Mouse (Mus musculus) neural tube, embryonic 14.5 days (tissue): ENCODE measurements at regions not wholly inside any gene's neighbourhood (a gene's known extent, or its start where the extent isn't known, plus 50 kb on each side); places are given as distances from the start of the nearest gene placed in this dataset.
A peak's percentile ranks its signal among the peaks of the same experiment; 100 is the strongest.

ENCODE experiments used
- ATAC-seq: fragments of 200-750 bp; cut with Nextera tagmentation; 2 replicates; pipeline ENCODE4 v1.8.0; 2017; ENCODE audit warnings: low read depth, mild to moderate bottlenecking, moderate TSS enrichment, moderate library complexity
- H3K27ac ChIP-seq: fragments of 300-500 bp; sonication (generic); 2 replicates; pipeline ENCODE4 v1.5.1; 2014; ENCODE audit warnings: low read depth, mild to moderate bottlenecking, control low read depth, low read length, moderate library complexity, mixed read lengths
- H3K27me3 ChIP-seq: fragments of 300-500 bp; sonication (generic); 2 replicates; pipeline ENCODE4 v1.6.1; 2014; ENCODE audit warnings: low read length; ENCODE audit not compliant: control insufficient read depth, insufficient read depth
- H3K36me3 ChIP-seq: fragments of 300-500 bp; sonication (generic); 2 replicates; pipeline ENCODE4 v1.6.1; 2014; ENCODE audit warnings: low read length, mixed read lengths; ENCODE audit not compliant: control insufficient read depth, insufficient read depth
- H3K4me1 ChIP-seq: fragments of 300-500 bp; sonication (generic); 2 replicates; pipeline ENCODE4 v1.6.1; 2014; ENCODE audit warnings: low read length; ENCODE audit not compliant: control insufficient read depth, insufficient read depth
- H3K4me2 ChIP-seq: fragments of 300-500 bp; sonication (generic); 2 replicates; pipeline ENCODE4 v1.6.1; 2014; ENCODE audit warnings: mild to moderate bottlenecking, low read depth, low read length, control low read depth
- H3K4me3 ChIP-seq: fragments of 300-500 bp; sonication (generic); 2 replicates; pipeline ENCODE4 v1.5.1; 2014; ENCODE audit warnings: low read depth, low read length, control low read depth, mixed read lengths
- H3K9ac ChIP-seq: fragments of 300-500 bp; sonication (generic); replicated peaks from 2 replicates; pipeline ENCODE4 v1.6.1; 2014; ENCODE audit warnings: low read depth, mild to moderate bottlenecking, control low read depth, low read length, mixed read lengths
- H3K9me3 ChIP-seq: fragments of 300-500 bp; sonication (generic); 2 replicates; pipeline ENCODE4 v1.6.1; 2016; ENCODE audit warnings: low read length; ENCODE audit not compliant: control insufficient read depth
- WGBS: fragments of 180-500 bp; shearing (Covaris S2); extraction: QIAGEN DNeasy Blood & Tissue Kit; methylation state at CpG from one replicate; pipeline ENCODE4 v1.1.7; 2014; 5-methylcytosine and 5-hydroxymethylcytosine counted together

DNA sequence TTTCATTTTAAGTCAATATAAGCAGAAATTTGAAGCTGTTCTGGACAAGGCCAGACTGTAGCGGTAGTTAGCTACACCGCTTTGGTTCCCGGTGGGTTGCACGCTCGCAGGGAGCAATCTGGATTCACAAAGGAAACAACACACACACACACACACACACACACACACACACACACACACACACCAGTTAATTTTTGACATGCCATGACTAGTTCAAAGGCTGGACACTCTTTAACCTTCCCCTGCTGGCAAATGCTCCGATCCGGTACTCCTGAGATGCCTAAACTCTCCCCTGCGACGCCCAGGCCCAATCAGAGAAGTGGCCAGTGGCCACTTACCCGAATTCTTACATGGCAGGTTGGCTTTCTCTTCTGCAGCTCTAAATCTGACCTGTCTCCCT lies 141.2 kb upstream of the Dnajc19 start:
- Histone ChIP-seq H3K4me3 (no peak overlapping the region), H3K4me2 (no peak overlapping the region), H3K27me3 (no peaks in the 10 kb centered on the region), H3K9ac (no peak overlapping the region), H3K36me3 (no peaks in the 10 kb centered on the region), H3K27ac (no peak overlapping the region), H3K9me3 (no peaks in the 10 kb centered on the region; the same call in 1 of the 2 replicates), H3K4me1 (no peaks in the 10 kb centered on the region)
- ATAC-seq: no peak
- WGBS: 94% methylated on average over 10 of the region's 10 CpGs

DNA sequence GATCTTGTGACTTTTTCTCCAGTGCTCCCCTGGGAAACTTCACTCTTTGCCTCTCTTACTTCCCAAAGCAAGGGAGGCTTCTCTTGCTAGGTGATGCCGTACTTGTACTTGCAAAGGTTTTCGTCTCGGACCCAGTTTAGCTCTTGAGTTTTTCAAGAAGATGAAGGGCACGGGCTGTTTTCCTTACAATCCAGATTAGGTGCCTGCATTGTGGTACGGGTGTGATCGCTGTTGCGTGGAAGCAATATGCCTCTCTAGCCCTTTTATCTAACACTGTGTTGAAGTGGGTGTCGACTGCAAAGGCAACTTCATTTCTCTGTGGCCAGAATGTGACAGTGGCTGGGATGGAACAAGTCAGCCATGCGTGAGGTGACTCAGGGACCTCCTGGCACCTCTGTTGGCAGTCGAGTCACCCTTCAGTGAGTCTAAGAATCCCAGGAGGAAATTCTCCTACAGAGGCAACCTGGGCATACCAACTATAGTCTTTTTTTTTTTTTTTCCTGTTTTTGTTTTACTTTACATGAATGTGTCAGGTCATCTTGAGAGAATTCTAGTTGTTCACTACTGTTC lies 138.7 kb upstream of the Dnajc19 start:
- 88% methylated on average over 10 of the region's 10 CpGs for WGBS
- H3K36me3 ChIP-seq: no peaks in the 10 kb centered on the region
- H3K27me3 ChIP-seq: no peaks in the 10 kb centered on the region
- no peaks in the 10 kb centered on the region; the same call in 1 of the 2 replicates for H3K9me3 ChIP-seq
- H3K4me3 ChIP-seq: no peak overlapping the region
- H3K9ac ChIP-seq: no peak overlapping the region
- no peaks in the 10 kb centered on the region for H3K4me1 ChIP-seq
- H3K4me2 ChIP-seq: no peak overlapping the region
- no peak overlapping the region for H3K27ac ChIP-seq
- no peak for ATAC-seq

DNA sequence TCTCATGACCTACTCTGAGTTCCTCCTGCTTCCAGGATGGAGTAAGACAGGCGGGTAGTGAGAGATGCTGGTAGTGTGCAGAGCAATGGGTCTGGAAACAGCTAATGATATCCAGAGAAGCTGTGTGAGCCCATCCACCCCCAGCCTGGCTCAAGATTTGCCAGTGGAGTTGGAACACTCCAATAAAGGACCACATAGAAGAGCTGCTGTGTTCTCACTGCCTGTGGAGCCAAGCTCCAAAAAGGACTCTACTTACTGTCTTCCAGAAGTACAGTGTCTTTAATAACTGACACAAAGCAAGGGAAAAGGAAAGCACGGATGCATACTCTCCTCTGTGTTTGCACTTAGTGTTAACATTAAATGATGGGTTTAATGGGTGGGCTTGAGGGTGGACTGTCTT lies 138.0 kb upstream of the Dnajc19 start:
- Histone ChIP-seq H3K4me1 (no peaks in the 10 kb centered on the region), H3K27ac (no peak overlapping the region), H3K9me3 (no peaks in the 10 kb centered on the region; the same call in 1 of the 2 replicates), H3K9ac (no peak overlapping the region), H3K27me3 (no peaks in the 10 kb centered on the region), H3K36me3 (no peaks in the 10 kb centered on the region), H3K4me3 (no peak overlapping the region), H3K4me2 (no peak overlapping the region)
- WGBS: 96% methylated on average over 2 of the region's 2 CpGs
- no peak for ATAC-seq

DNA sequence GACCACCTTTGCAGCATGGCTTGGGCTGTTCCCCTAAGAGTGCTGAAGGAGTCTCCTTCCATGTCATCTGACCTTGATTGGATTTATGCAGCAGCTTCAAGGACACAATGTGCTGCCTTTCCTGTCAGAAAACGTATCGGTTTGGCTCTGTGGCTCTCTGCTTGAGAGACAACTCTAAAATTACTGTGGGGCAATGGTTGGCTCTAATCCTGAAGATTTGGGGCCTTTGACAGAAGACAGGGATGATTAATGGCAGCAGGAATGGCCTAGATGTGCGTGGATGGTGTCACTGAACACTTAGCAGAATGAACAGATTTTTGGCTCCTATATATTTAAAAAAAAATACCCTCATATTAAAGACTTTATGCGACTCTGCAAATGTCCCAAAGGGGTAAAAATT lies 136.8 kb upstream of the Dnajc19 start:
- no peaks in the 10 kb centered on the region for H3K36me3 ChIP-seq
- no peak overlapping the region for H3K27ac ChIP-seq
- H3K4me1 ChIP-seq: no peaks in the 10 kb centered on the region
- no peak for ATAC-seq
- WGBS: 77% methylated on average over 4 of the region's 4 CpGs
- H3K27me3 ChIP-seq: no peaks in the 10 kb centered on the region
- no peak overlapping the region for H3K4me2 ChIP-seq
- no peak overlapping the region for H3K9ac ChIP-seq
- no peak overlapping the region for H3K4me3 ChIP-seq
- no peaks in the 10 kb centered on the region for H3K9me3 ChIP-seq

DNA sequence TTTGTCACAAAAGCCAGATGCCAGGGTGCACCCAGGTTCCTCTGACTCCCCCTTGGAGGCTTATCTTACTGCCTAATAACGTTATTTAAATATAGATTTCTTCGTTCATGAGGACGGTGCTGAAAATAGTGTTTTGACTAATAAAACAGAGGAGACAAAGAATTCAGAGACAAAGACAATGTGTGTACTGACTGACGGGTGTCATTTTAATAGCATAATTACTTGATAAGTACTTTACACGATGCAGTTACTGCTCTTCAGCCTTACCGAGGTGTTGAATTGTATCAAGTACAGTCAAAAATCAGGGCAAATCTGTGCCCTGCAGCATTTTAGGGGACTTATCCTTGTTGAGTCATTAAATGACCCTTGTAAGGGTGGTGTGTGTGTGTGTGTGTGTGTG lies 133.1 kb upstream of the Dnajc19 start:
- WGBS: 94% methylated on average over 6 of the region's 6 CpGs
- Histone ChIP-seq H3K9ac (no peak overlapping the region), H3K4me3 (no peak overlapping the region), H3K27me3 (no peaks in the 10 kb centered on the region), H3K27ac (no peak overlapping the region), H3K4me1 (no peaks in the 10 kb centered on the region), H3K36me3 (no peaks in the 10 kb centered on the region), H3K4me2 (no peak overlapping the region), H3K9me3 (no peaks in the 10 kb centered on the region)
- no peak for ATAC-seq

DNA sequence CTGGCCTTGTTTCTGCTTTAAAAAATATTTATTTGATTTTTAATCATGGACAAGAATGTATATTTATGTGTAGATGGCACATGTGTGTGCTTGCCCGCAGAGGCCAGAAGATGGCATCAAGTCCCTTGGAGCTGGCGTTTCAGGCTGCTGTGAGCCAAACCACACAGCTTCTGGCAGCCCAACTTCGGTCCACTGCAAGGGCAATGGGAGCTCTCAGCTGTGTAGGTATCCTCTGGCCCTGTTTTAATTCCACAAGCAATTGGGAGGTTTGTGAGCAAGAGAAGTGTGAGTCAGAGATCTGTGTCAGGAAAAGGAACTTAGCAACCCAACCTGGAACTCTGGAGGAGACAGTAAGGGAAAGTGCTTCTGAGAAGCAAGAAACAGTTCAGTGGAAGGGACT lies 125.3 kb upstream of the Dnajc19 start:
- Histone ChIP-seq H3K4me2 (no peak overlapping the region), H3K9ac (no peak overlapping the region), H3K4me1 (no peaks in the 10 kb centered on the region), H3K27me3 (no peaks in the 10 kb centered on the region), H3K4me3 (no peak overlapping the region), H3K36me3 (no peaks in the 10 kb centered on the region), H3K9me3 (no peaks in the 10 kb centered on the region), H3K27ac (no peak overlapping the region)
- no peak for ATAC-seq
- WGBS: 91% methylated on average over 3 of the region's 3 CpGs

DNA sequence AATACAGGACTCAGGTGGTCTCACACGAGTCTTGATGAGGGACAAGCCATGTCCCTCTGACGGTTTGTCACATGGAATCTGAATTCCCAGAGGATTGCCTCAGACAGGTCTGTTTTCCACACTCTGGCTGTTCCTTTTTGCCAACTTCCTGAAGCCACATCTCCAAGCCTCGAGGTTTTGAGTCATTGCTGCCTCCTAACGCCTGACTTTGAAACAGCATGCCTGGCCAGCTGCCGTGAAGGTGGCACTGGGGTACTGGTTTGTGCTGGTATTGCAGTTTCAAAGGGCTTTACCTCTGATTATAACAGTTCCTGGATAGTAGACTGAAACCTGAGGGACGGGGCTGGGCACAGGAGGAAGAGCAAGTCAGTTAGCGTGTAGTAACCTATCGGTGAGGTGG lies 117.1 kb upstream of the Dnajc19 start:
- no peak overlapping the region for H3K27ac ChIP-seq
- H3K27me3 ChIP-seq: no peaks in the 10 kb centered on the region
- 37% methylated on average over 8 of the region's 8 CpGs for WGBS
- H3K4me1 ChIP-seq: peaks cover 7% of the 10 kb centered on the region
- no peak overlapping the region for H3K9ac ChIP-seq
- no peak overlapping the region for H3K4me3 ChIP-seq
- H3K9me3 ChIP-seq: no peaks in the 10 kb centered on the region
- peak; percentile 38; the same call in 1 of the 2 replicates for ATAC-seq
- H3K36me3 ChIP-seq: no peaks in the 10 kb centered on the region
- H3K4me2 ChIP-seq: peak overlapping the region; percentile 16; the same call in 1 of the 2 replicates

DNA sequence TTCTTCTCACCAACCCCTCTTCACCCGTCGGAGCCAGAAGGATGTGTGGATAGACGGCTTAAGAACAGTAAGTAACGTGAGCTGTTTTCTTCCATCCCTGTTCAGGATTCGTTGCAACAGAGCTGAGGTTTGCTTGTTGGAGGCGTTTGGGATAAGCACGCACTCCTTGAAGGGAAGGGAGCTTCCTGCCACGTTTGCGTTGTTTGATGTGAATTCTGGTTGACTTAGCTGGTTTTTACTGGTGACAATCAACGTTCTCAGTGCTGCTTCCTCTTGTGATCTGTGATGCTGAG lies 116.0 kb upstream of the Dnajc19 start:
- H3K9ac ChIP-seq: no peak overlapping the region
- no peak for ATAC-seq
- WGBS: 15% methylated on average over 10 of the region's 10 CpGs

DNA sequence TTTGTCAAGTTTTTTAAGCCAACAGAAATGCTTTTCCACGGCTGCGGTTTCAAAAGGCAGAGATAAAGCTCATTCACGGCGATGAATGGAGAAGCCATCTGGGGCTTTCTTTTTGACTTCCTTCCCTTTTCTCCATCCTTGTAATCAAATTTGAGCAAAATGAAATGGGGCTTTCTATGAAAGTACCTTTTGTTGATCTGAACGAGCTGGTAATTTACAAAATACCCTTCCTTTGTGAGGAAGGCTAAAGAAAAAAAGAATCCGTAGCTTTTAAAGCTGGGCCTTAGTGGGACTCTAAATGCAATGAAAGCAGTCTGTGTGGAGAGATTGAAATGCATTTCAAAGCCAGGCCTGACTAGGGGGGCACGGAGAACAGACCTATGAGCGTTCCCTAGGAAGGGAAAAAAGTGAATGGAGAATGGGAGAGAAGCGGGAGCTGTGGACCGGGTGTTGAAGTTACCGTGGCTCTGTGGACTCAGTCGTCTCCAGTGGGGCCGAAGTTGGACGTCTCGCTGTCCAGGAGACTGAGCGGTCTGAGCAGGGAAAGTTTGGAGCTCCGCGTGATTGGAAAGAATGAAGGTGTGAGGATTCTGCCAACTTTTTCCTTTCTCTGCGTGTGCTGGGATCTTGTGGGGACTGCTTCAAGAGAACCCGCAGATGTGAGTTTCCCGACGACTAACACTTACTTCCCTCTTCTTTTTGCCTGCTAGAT lies 115.5 kb upstream of the Dnajc19 start:
- no peaks in the 10 kb centered on the region for H3K36me3 ChIP-seq
- H3K4me3 ChIP-seq: peak overlapping the region; percentile 8; the same call in 1 of the 2 replicates
- peaks cover 7% of the 10 kb centered on the region for H3K4me1 ChIP-seq
- peak overlapping the region; percentile 22; the same call in 1 of the 2 replicates for H3K27ac ChIP-seq
- peak; percentile 32 for ATAC-seq
- no peaks in the 10 kb centered on the region for H3K9me3 ChIP-seq
- H3K4me2 ChIP-seq: peak overlapping the region; percentile 37
- H3K9ac ChIP-seq: no peak overlapping the region
- WGBS: 12% methylated on average over 22 of the region's 22 CpGs
- no peaks in the 10 kb centered on the region for H3K27me3 ChIP-seq

More for the DNA sequence above, 116.0 kb upstream of the Dnajc19 start:
- Histone ChIP-seq H3K27ac (no peak overlapping the region; the same call in 1 of the 2 replicates), H3K4me2 (peak overlapping the region; percentile 37), H3K36me3 (no peaks in the 10 kb centered on the region), H3K4me1 (peaks cover 7% of the 10 kb centered on the region), H3K9me3 (no peaks in the 10 kb centered on the region), H3K27me3 (no peaks in the 10 kb centered on the region), H3K4me3 (no peak overlapping the region; the same call in 1 of the 2 replicates)
